Mouse (Mus musculus): Measurements from ENCODE around the gene Pofut1. TPM values are rescaled to one million over a fixed set of nuclear protein-coding genes. Genes with fewer than 3 reads are reported as not detected.
"Not testable (repeated sequence)": the region's sequence is repeated elsewhere in the genome, so short reads cannot be mapped to it uniquely, and the experiment has no call there.

Pofut1 gene
- total and polyA plus RNA-seq, 3 experiments = 12.1 to 13.3 (median 12.6) TPM

- Histone ChIP-seq H3K27me3 (ENCODE audit: control insufficient read depth, insufficient read depth, low read length) (no peaks in the 10 kb centered on the region), H3K4me1 (ENCODE audit: control insufficient read depth, insufficient read depth, low read length) (no peaks in the 10 kb centered on the region), H3K4me3 (no peak overlapping the region), H3K9ac (ENCODE audit: low read depth, low read length) (no peak overlapping the region), H3K27ac (no peak overlapping the region), H3K36me3 (ENCODE audit: control insufficient read depth, insufficient read depth, low read length) (no peaks in the 10 kb centered on the region), H3K79me2 (replicated peaks; ENCODE audit: control insufficient read depth, insufficient read depth, low read length) (no peaks in the 10 kb centered on the region)
- TF ChIP-seq POLR2A (IDR thresholded peaks at IDR 0.05; ENCODE audit: insufficient read depth, low read depth, low read length) (no peak), CTCF (IDR thresholded peaks at IDR 0.05) (no peak), EP300 (IDR thresholded peaks at IDR 0.05; ENCODE audit: insufficient read depth, low read depth, low read length) (no peak)
- intact Hi-C loops (cut with DNase I) = no loop called here
- no peak for DNase-seq
- WGBS = 83% methylated on average over 6 of the region's 6 CpGs
Measured at GRCm38 (mm10) chr2:153274919-153275247, 33.5 kb downstream of the Pofut1 start.

GRCm38 (mm10) chr2:153275577-153275976, 34.2 kb downstream of the Pofut1 start:
- DNase-seq; H3K4me1 ChIP-seq (ENCODE audit: control insufficient read depth, insufficient read depth, low read length); H3K4me3 ChIP-seq; H3K27me3 ChIP-seq (ENCODE audit: control insufficient read depth, insufficient read depth, low read length); H3K9ac ChIP-seq (ENCODE audit: low read depth, low read length); H3K79me2 ChIP-seq (replicated peaks; ENCODE audit: control insufficient read depth, insufficient read depth, low read length); H3K27ac ChIP-seq; H3K36me3 ChIP-seq (ENCODE audit: control insufficient read depth, insufficient read depth, low read length); intact Hi-C loops (cut with DNase I): not testable (repeated sequence)
- 72% methylated on average over 3 of the region's 3 CpGs for WGBS

GRCm38 (mm10) chr2:153276440-153276839, 35.1 kb downstream of the Pofut1 start:
- DNase-seq = no peak
- H3K4me3 ChIP-seq = no peak overlapping the region
- TF ChIP-seq EP300 (IDR thresholded peaks at IDR 0.05; ENCODE audit: insufficient read depth, low read depth, low read length) (no peak), CTCF (IDR thresholded peaks at IDR 0.05) (no peak), POLR2A (IDR thresholded peaks at IDR 0.05; ENCODE audit: insufficient read depth, low read depth, low read length) (no peak)
- WGBS = 85% methylated on average over 8 of the region's 8 CpGs
- no peaks in the 10 kb centered on the region for H3K4me1 ChIP-seq (ENCODE audit: control insufficient read depth, insufficient read depth, low read length)
- no peaks in the 10 kb centered on the region for H3K27me3 ChIP-seq (ENCODE audit: control insufficient read depth, insufficient read depth, low read length)
- no peaks in the 10 kb centered on the region for H3K79me2 ChIP-seq (replicated peaks; ENCODE audit: control insufficient read depth, insufficient read depth, low read length)
- H3K9ac ChIP-seq (ENCODE audit: low read depth, low read length) = no peak overlapping the region
- intact Hi-C loops (cut with DNase I) = no loop called here
- no peaks in the 10 kb centered on the region for H3K36me3 ChIP-seq (ENCODE audit: control insufficient read depth, insufficient read depth, low read length)
- H3K27ac ChIP-seq = no peak overlapping the region

- DNase-seq; intact Hi-C loops (cut with DNase I); H3K79me2 ChIP-seq (replicated peaks; ENCODE audit: control insufficient read depth, insufficient read depth, low read length); H3K27ac ChIP-seq; H3K27me3 ChIP-seq (ENCODE audit: control insufficient read depth, insufficient read depth, low read length); H3K36me3 ChIP-seq (ENCODE audit: control insufficient read depth, insufficient read depth, low read length); H3K4me1 ChIP-seq (ENCODE audit: control insufficient read depth, insufficient read depth, low read length); H3K9ac ChIP-seq (ENCODE audit: low read depth, low read length); H3K4me3 ChIP-seq: not testable (repeated sequence)
- 95% methylated on average over 5 of the region's 5 CpGs for WGBS
- peak; percentile 19; the same call in 1 of the 2 replicates for TF ChIP-seq CTCF (IDR thresholded peaks at IDR 0.05)
Measured at GRCm38 (mm10) chr2:153276846-153277245, 35.5 kb downstream of the Pofut1 start.

GRCm38 (mm10) chr2:153278357-153278756, 37.0 kb downstream of the Pofut1 start:
- DNase-seq = no peak
- intact Hi-C loops (cut with DNase I) = no loop called here

GRCm38 (mm10) chr2:153283919-153284318, 42.6 kb downstream of the Pofut1 start:
- H3K27me3 ChIP-seq (ENCODE audit: control insufficient read depth, insufficient read depth, low read length) = no peaks in the 10 kb centered on the region
- H3K4me1 ChIP-seq (ENCODE audit: control insufficient read depth, insufficient read depth, low read length) = no peaks in the 10 kb centered on the region
- no peaks in the 10 kb centered on the region for H3K36me3 ChIP-seq (ENCODE audit: control insufficient read depth, insufficient read depth, low read length)
- intact Hi-C loops (cut with DNase I) = no loop called here
- WGBS = 85% methylated on average over 6 of the region's 6 CpGs
- H3K27ac ChIP-seq = no peak overlapping the region
- no peak overlapping the region for H3K9ac ChIP-seq (ENCODE audit: low read depth, low read length)
- TF ChIP-seq EP300 (IDR thresholded peaks at IDR 0.05; ENCODE audit: insufficient read depth, low read depth, low read length) (no peak), CTCF (IDR thresholded peaks at IDR 0.05) (no peak), POLR2A (IDR thresholded peaks at IDR 0.05; ENCODE audit: insufficient read depth, low read depth, low read length) (no peak)
- H3K4me3 ChIP-seq = no peak overlapping the region
- no peaks in the 10 kb centered on the region for H3K79me2 ChIP-seq (replicated peaks; ENCODE audit: control insufficient read depth, insufficient read depth, low read length)
- DNase-seq = no peak

More at GRCm38 (mm10) chr2:153278357-153278756, 37.0 kb downstream of the Pofut1 start:
- H3K4me1 ChIP-seq (ENCODE audit: control insufficient read depth, insufficient read depth, low read length) = no peaks in the 10 kb centered on the region
- H3K27ac ChIP-seq = no peak overlapping the region
- no peaks in the 10 kb centered on the region for H3K27me3 ChIP-seq (ENCODE audit: control insufficient read depth, insufficient read depth, low read length)
- H3K79me2 ChIP-seq (replicated peaks; ENCODE audit: control insufficient read depth, insufficient read depth, low read length) = no peaks in the 10 kb centered on the region
- H3K36me3 ChIP-seq (ENCODE audit: control insufficient read depth, insufficient read depth, low read length) = no peaks in the 10 kb centered on the region
- no peak overlapping the region for H3K4me3 ChIP-seq
- 86% methylated on average over 5 of the region's 5 CpGs for WGBS
- H3K9ac ChIP-seq (ENCODE audit: low read depth, low read length) = no peak overlapping the region
- TF ChIP-seq CTCF (IDR thresholded peaks at IDR 0.05) (no peak), POLR2A (IDR thresholded peaks at IDR 0.05; ENCODE audit: insufficient read depth, low read depth, low read length) (no peak), EP300 (IDR thresholded peaks at IDR 0.05; ENCODE audit: insufficient read depth, low read depth, low read length) (no peak)

GRCm38 (mm10) chr2:153286524-153286923, 45.2 kb downstream of the Pofut1 start:
- H3K36me3 ChIP-seq (ENCODE audit: control insufficient read depth, insufficient read depth, low read length) = no peaks in the 10 kb centered on the region
- no peak overlapping the region for H3K4me3 ChIP-seq
- WGBS = 83% methylated on average over 4 of the region's 4 CpGs
- intact Hi-C loops (cut with DNase I) = no loop called here
- DNase-seq = no peak
- H3K4me1 ChIP-seq (ENCODE audit: control insufficient read depth, insufficient read depth, low read length) = peaks cover 2% of the 10 kb centered on the region; the same call in 1 of the 2 replicates
- no peak overlapping the region for H3K27ac ChIP-seq
- no peaks in the 10 kb centered on the region for H3K27me3 ChIP-seq (ENCODE audit: control insufficient read depth, insufficient read depth, low read length)
- TF ChIP-seq EP300 (IDR thresholded peaks at IDR 0.05; ENCODE audit: insufficient read depth, low read depth, low read length) (no peak), POLR2A (IDR thresholded peaks at IDR 0.05; ENCODE audit: insufficient read depth, low read depth, low read length) (no peak), CTCF (IDR thresholded peaks at IDR 0.05) (no peak)
- no peak overlapping the region for H3K9ac ChIP-seq (ENCODE audit: low read depth, low read length)
- H3K79me2 ChIP-seq (replicated peaks; ENCODE audit: control insufficient read depth, insufficient read depth, low read length) = peaks cover 3% of the 10 kb centered on the region; the same call in 1 of the 2 replicates
